ENCODE assay signal across 8 mouse cellular contexts in the genomic region with DNA sequence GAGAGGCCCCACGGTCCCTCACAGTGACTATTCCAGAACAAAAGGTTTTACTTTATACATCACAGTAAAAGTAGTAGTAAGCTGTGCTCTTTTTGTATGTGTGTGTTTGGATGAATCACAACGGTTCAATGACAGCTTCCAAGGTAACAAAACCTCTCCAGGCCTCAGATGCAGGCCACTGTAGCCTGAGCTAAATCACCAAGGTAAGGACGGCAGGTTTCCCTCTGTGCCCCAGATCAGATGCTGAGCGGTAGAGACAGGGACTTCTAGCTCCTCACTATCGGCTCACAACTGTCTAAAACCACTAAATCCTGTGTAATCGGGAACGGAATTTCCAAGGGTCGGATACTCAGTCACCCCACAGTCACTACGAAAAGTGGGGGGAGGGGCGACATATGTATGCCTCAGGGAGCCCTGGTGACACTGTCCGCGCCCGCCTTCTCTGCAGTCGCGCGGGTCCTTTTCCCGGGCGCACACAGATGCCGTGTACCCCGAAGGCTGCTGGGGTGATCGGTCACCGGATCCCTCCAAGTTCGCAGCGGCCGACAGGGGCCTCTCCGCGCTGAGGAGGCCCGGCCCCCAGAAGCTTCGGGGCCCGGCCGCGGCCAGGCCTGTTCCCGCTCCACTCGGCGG. TPM values are rescaled to one million over a fixed set of nuclear protein-coding genes. Genes with fewer than 3 reads are reported as not detected.
DNase-seq lines count a peak whose midpoint lies in the region; ATAC-seq and TF ChIP-seq lines count a peak whose summit lies in the region.

No protein-coding gene starts in this region.

- DNase-seq in CH12.LX (ENCODE audit: extremely low read depth) = peak; percentile 63
- peak; percentile 75 to 89 for DNase-seq in adrenal gland, adult (ENCODE audit: inconsistent age in 2 of 2, low spot score in 1 of 2)
- DNase-seq in heart, embryonic 10.5 days (ENCODE audit: low spot score) = peak; percentile 84
- DNase-seq in kidney, postnatal 0 days (ENCODE audit: low spot score) = peak; percentile 63
- peak; percentile 61 to 74 for DNase-seq in thymus, postnatal 36 days

- peak overlapping the region; percentile 88 for H3K9ac ChIP-seq in CH12.LX (ENCODE audit: insufficient read depth, low read depth)
- peak overlapping the region; percentile 89 for H3K9ac ChIP-seq in embryonic facial prominence, embryonic 13.5 days
- peak overlapping the region; percentile 91 for H3K9ac ChIP-seq in kidney, postnatal 0 days (ENCODE audit: low read depth, low read length)
- H3K9ac ChIP-seq in liver, embryonic 15.5 days = peak overlapping the region; percentile 95
- peak overlapping the region; percentile 95 for H3K9ac ChIP-seq in neural tube, embryonic 13.5 days

- TF ChIP-seq RAD21 in CH12.LX (IDR thresholded peaks at IDR 0.05; ENCODE audit: low read depth, low read length) = no peak

- peak overlapping the region; percentile 46; the same call in 1 of the 2 replicates for H3K4me2 ChIP-seq in CH12.LX (ENCODE audit: insufficient read depth, low read depth, poor library complexity, severe bottlenecking)
- peak overlapping the region; percentile 79 for H3K4me2 ChIP-seq in embryonic facial prominence, embryonic 13.5 days
- peak overlapping the region; percentile 56 for H3K4me2 ChIP-seq in kidney, postnatal 0 days (ENCODE audit: low read length)
- H3K4me2 ChIP-seq in liver, embryonic 15.5 days = peak overlapping the region; percentile 80
- H3K4me2 ChIP-seq in neural tube, embryonic 13.5 days = peak overlapping the region; percentile 77

- H3K36me3 ChIP-seq in CH12.LX (replicated peaks in 1 of 2; ENCODE audit: control insufficient read depth in 1 of 2, insufficient read depth in 1 of 2, low read length in 1 of 2) = peaks cover 10 to 28% of the 10 kb centered on the region in 2 experiments
- peaks cover 15% of the 10 kb centered on the region for H3K36me3 ChIP-seq in embryonic facial prominence, embryonic 13.5 days
- H3K36me3 ChIP-seq in heart, embryonic 10.5 days = peaks cover 20% of the 10 kb centered on the region
- H3K36me3 ChIP-seq in kidney, postnatal 0 days (ENCODE audit: insufficient read depth, low read length) = peaks cover 8% of the 10 kb centered on the region; the same call in 1 of the 2 replicates
- peaks cover 18% of the 10 kb centered on the region for H3K36me3 ChIP-seq in liver, embryonic 15.5 days (replicated peaks)
- peaks cover 15% of the 10 kb centered on the region for H3K36me3 ChIP-seq in neural tube, embryonic 13.5 days

- ATAC-seq in embryonic facial prominence, embryonic 13.5 days (ENCODE audit: insufficient number of reproducible peaks, insufficient read depth, low FRiP score, low TSS enrichment, low read depth) = no peak
- peak; percentile 25 for ATAC-seq in kidney, postnatal 0 days (replicated peaks; ENCODE audit: low FRiP score, low read depth)
- ATAC-seq in liver, embryonic 15.5 days (ENCODE audit: insufficient read depth) = peak; percentile 2
- peak; percentile 30 for ATAC-seq in neural tube, embryonic 13.5 days (ENCODE audit: low read depth)

- H3K4me1 ChIP-seq in CH12.LX (ENCODE audit: control insufficient read depth in 1 of 2, insufficient read depth in 2 of 2) = peaks cover 12 to 41% of the 10 kb centered on the region in 2 experiments
- H3K4me1 ChIP-seq in embryonic facial prominence, embryonic 13.5 days = peaks cover 23% of the 10 kb centered on the region
- peaks cover 29% of the 10 kb centered on the region for H3K4me1 ChIP-seq in heart, embryonic 10.5 days
- H3K4me1 ChIP-seq in kidney, postnatal 0 days (replicated peaks; ENCODE audit: insufficient read depth, low read length) = peaks cover 10% of the 10 kb centered on the region; the same call in 1 of the 2 replicates
- H3K4me1 ChIP-seq in liver, embryonic 15.5 days (replicated peaks) = peaks cover 33% of the 10 kb centered on the region
- H3K4me1 ChIP-seq in neural tube, embryonic 13.5 days (replicated peaks) = peaks cover 36% of the 10 kb centered on the region

- peaks cover 4% of the 10 kb centered on the region for H3K27me3 ChIP-seq in CH12.LX (replicated peaks)
- no peaks in the 10 kb centered on the region for H3K27me3 ChIP-seq in embryonic facial prominence, embryonic 13.5 days
- H3K27me3 ChIP-seq in heart, embryonic 10.5 days (ENCODE audit: insufficient read depth, poor library complexity, severe bottlenecking) = no peaks in the 10 kb centered on the region
- no peaks in the 10 kb centered on the region for H3K27me3 ChIP-seq in kidney, postnatal 0 days (ENCODE audit: insufficient read depth, low read length)
- H3K27me3 ChIP-seq in liver, embryonic 15.5 days = no peaks in the 10 kb centered on the region
- no peaks in the 10 kb centered on the region for H3K27me3 ChIP-seq in neural tube, embryonic 13.5 days

- no peak overlapping the region; the same call in 1 of the 2 replicates for H3K27ac ChIP-seq in CH12.LX (ENCODE audit: insufficient read depth, low read depth)
- H3K27ac ChIP-seq in embryonic facial prominence, embryonic 13.5 days = peak overlapping the region; percentile 91
- H3K27ac ChIP-seq in heart, embryonic 10.5 days = peak overlapping the region; percentile 98
- H3K27ac ChIP-seq in kidney, postnatal 0 days = peak overlapping the region; percentile 87
- H3K27ac ChIP-seq in liver, embryonic 15.5 days (replicated peaks) = peak overlapping the region; percentile 91
- H3K27ac ChIP-seq in neural tube, embryonic 13.5 days (replicated peaks) = peak overlapping the region; percentile 93

- dilution Hi-C loops in CH12.LX (cut with MboI; ENCODE audit: extremely low pct_ligation_motif_present, extremely low pct_unique_long_range_greater_than_20kb, low sequenced_read_pairs) = no loop called here

- H3K4me3 ChIP-seq in CH12.LX (replicated peaks in 1 of 3; ENCODE audit: low read depth in 2 of 3, low read length in 2 of 3, poor library complexity in 1 of 3) = peak overlapping the region; percentile 85 to 98 (median 88)
- H3K4me3 ChIP-seq in embryonic facial prominence, embryonic 13.5 days = peak overlapping the region; percentile 67
- H3K4me3 ChIP-seq in heart, embryonic 10.5 days = peak overlapping the region; percentile 96
- H3K4me3 ChIP-seq in kidney, postnatal 0 days (replicated peaks; ENCODE audit: low read depth, low read length) = peak overlapping the region; percentile 94
- H3K4me3 ChIP-seq in liver, embryonic 15.5 days (replicated peaks) = peak overlapping the region; percentile 93
- H3K4me3 ChIP-seq in neural tube, embryonic 13.5 days = peak overlapping the region; percentile 79

- no peak for TF ChIP-seq CTCF in CH12.LX (conservative IDR thresholded peaks at IDR 0.05 in 1 of 2, IDR thresholded peaks at IDR 0.05 in 1 of 2; ENCODE audit: low read depth in 2 of 2, low read length in 2 of 2)
- no peak for TF ChIP-seq CTCF in kidney, postnatal 0 days (IDR thresholded peaks at IDR 0.05; ENCODE audit: low read depth)

- H3K79me2 ChIP-seq in CH12.LX (replicated peaks; ENCODE audit: control insufficient read depth, extremely low read depth, insufficient read depth, poor library complexity, severe bottlenecking) = peaks cover 53% of the 10 kb centered on the region

- TF ChIP-seq EP300 in CH12.LX (IDR thresholded peaks at IDR 0.05; ENCODE audit: low read length) = no peak

- no peaks in the 10 kb centered on the region for H3K9me3 ChIP-seq in CH12.LX (replicated peaks; ENCODE audit: low read length)
- H3K9me3 ChIP-seq in embryonic facial prominence, embryonic 13.5 days = no peaks in the 10 kb centered on the region
- no peaks in the 10 kb centered on the region for H3K9me3 ChIP-seq in heart, embryonic 10.5 days
- no peaks in the 10 kb centered on the region for H3K9me3 ChIP-seq in kidney, postnatal 0 days (replicated peaks; ENCODE audit: low read length)
- no peaks in the 10 kb centered on the region for H3K9me3 ChIP-seq in liver, embryonic 15.5 days (replicated peaks)
- H3K9me3 ChIP-seq in neural tube, embryonic 13.5 days = no peaks in the 10 kb centered on the region

- 2% methylated on average over 35 of the region's 35 CpGs for WGBS in embryonic facial prominence, embryonic 13.5 days
- WGBS in heart, embryonic 10.5 days = 2% methylated on average over 35 of the region's 35 CpGs
- under 1% methylated on average over 32 of the region's 35 CpGs for WGBS in kidney, postnatal 0 days
- WGBS in liver, embryonic 15.5 days (ENCODE audit: insufficient replicate concordance) = 2% methylated on average over 35 of the region's 35 CpGs
- 2% methylated on average over 35 of the region's 35 CpGs for WGBS in neural tube, embryonic 13.5 days

- TF ChIP-seq POLR2A in CH12.LX (IDR thresholded peaks at IDR 0.05; ENCODE audit: low read depth, low read length) = no peak

- in situ Hi-C loops in CH12.LX (cut with MboI; ENCODE audit: low pct_ligation_motif_present, low pct_unique_long_range_greater_than_20kb, low sequenced_read_pairs) = no loop called here

RNA-seq across cellular contexts. Expression of gene Stip1, which starts 0.6 kb away (rescaled TPM):
- total RNA-seq in CH12.LX (2012; rRNA removed) = 178 and 246 TPM in 2 replicates
- total RNA-seq in CH12.LX (2014; rRNA removed) = 200 and 202 TPM in 2 replicates
- polyA plus RNA-seq in CH12.LX (2012; ENCODE audit: insufficient read length, low read depth) = 314 and 344 TPM in 2 replicates
- polyA plus RNA-seq in embryonic facial prominence, embryonic 13.5 days (2015; fragmentation: Nextera tagmentation; extraction: Ambion mirVana) = 211 and 240 TPM in 2 replicates
- polyA plus RNA-seq in heart, embryonic 10.5 days (2016; fragmentation: Nextera tagmentation; extraction: Ambion mirVana) = 320 and 388 TPM in 2 replicates
- polyA plus RNA-seq in kidney, postnatal 0 days (2015; fragmentation: Nextera tagmentation; extraction: Ambion mirVana) = 131 and 149 TPM in 2 replicates
- polyA plus RNA-seq in liver, embryonic 15.5 days (2015; fragmentation: Nextera tagmentation; extraction: Ambion mirVana) = 116 and 121 TPM in 2 replicates
- 244 and 248 TPM in 2 replicates for polyA plus RNA-seq in neural tube, embryonic 13.5 days (2015; fragmentation: Nextera tagmentation; extraction: Ambion mirVana)

RNA-seq across cellular contexts. Expression of gene Macrod1, which starts 17.4 kb away (rescaled TPM):
- total RNA-seq in CH12.LX (2012; rRNA removed) = not detected in 2 replicates
- total RNA-seq in CH12.LX (2014; rRNA removed) = not detected in 2 replicates
- 1.00 and 1.0 TPM in 2 replicates for polyA plus RNA-seq in CH12.LX (2012; ENCODE audit: insufficient read length, low read depth)
- 7.1 and 9.0 TPM in 2 replicates for polyA plus RNA-seq in embryonic facial prominence, embryonic 13.5 days (2015; fragmentation: Nextera tagmentation; extraction: Ambion mirVana)
- polyA plus RNA-seq in heart, embryonic 10.5 days (2016; fragmentation: Nextera tagmentation; extraction: Ambion mirVana) = 8.0 and 12.4 TPM in 2 replicates
- polyA plus RNA-seq in kidney, postnatal 0 days (2015; fragmentation: Nextera tagmentation; extraction: Ambion mirVana) = 28.0 and 35.5 TPM in 2 replicates
- polyA plus RNA-seq in liver, embryonic 15.5 days (2015; fragmentation: Nextera tagmentation; extraction: Ambion mirVana) = 5.6 and 6.2 TPM in 2 replicates
- polyA plus RNA-seq in neural tube, embryonic 13.5 days (2015; fragmentation: Nextera tagmentation; extraction: Ambion mirVana) = 4.4 and 5.2 TPM in 2 replicates

RNA-seq across cellular contexts. Expression of gene Fermt3, which starts 19.9 kb away (rescaled TPM):
- total RNA-seq in CH12.LX (2012; rRNA removed) = 57.4 and 58.4 TPM in 2 replicates
- total RNA-seq in CH12.LX (2014; rRNA removed) = 47.0 and 58.7 TPM in 2 replicates
- polyA plus RNA-seq in CH12.LX (2012; ENCODE audit: insufficient read length, low read depth) = 65.1 and 67.3 TPM in 2 replicates
- 6.9 and 7.9 TPM in 2 replicates for polyA plus RNA-seq in embryonic facial prominence, embryonic 13.5 days (2015; fragmentation: Nextera tagmentation; extraction: Ambion mirVana)
- 10.6 and 22.7 TPM in 2 replicates for polyA plus RNA-seq in heart, embryonic 10.5 days (2016; fragmentation: Nextera tagmentation; extraction: Ambion mirVana)
- 3.5 and 4.3 TPM in 2 replicates for polyA plus RNA-seq in kidney, postnatal 0 days (2015; fragmentation: Nextera tagmentation; extraction: Ambion mirVana)
- polyA plus RNA-seq in liver, embryonic 15.5 days (2015; fragmentation: Nextera tagmentation; extraction: Ambion mirVana) = 105 and 118 TPM in 2 replicates
- polyA plus RNA-seq in neural tube, embryonic 13.5 days (2015; fragmentation: Nextera tagmentation; extraction: Ambion mirVana) = 4.4 and 4.9 TPM in 2 replicates

RNA-seq across cellular contexts. Expression of gene Trpt1, which starts 43.3 kb away (rescaled TPM):
- total RNA-seq in CH12.LX (2012; rRNA removed) (4.1 and 4.7 TPM in 2 replicates), CH12.LX (2014; rRNA removed) (2.8 and 3.4 TPM in 2 replicates)
- polyA plus RNA-seq in CH12.LX (2012; ENCODE audit: insufficient read length, low read depth) = 2.1 and 3.1 TPM in 2 replicates
- 11.9 and 12.4 TPM in 2 replicates for polyA plus RNA-seq in embryonic facial prominence, embryonic 13.5 days (2015; fragmentation: Nextera tagmentation; extraction: Ambion mirVana)
- polyA plus RNA-seq in heart, embryonic 10.5 days (2016; fragmentation: Nextera tagmentation; extraction: Ambion mirVana) = 11.3 and 16.7 TPM in 2 replicates
- 14.5 and 14.7 TPM in 2 replicates for polyA plus RNA-seq in kidney, postnatal 0 days (2015; fragmentation: Nextera tagmentation; extraction: Ambion mirVana)
- polyA plus RNA-seq in liver, embryonic 15.5 days (2015; fragmentation: Nextera tagmentation; extraction: Ambion mirVana) = 1.6 and 2.3 TPM in 2 replicates
- polyA plus RNA-seq in neural tube, embryonic 13.5 days (2015; fragmentation: Nextera tagmentation; extraction: Ambion mirVana) = 14.9 and 18.2 TPM in 2 replicates

RNA-seq across cellular contexts. Expression of gene Nudt22, which starts 43.3 kb away (rescaled TPM):
- 24.6 and 26.6 TPM in 2 replicates for total RNA-seq in CH12.LX (2012; rRNA removed)
- 9.0 and 11.2 TPM in 2 replicates for total RNA-seq in CH12.LX (2014; rRNA removed)
- 10.8 and 11.1 TPM in 2 replicates for polyA plus RNA-seq in CH12.LX (2012; ENCODE audit: insufficient read length, low read depth)
- 19.7 and 22.4 TPM in 2 replicates for polyA plus RNA-seq in embryonic facial prominence, embryonic 13.5 days (2015; fragmentation: Nextera tagmentation; extraction: Ambion mirVana)
- polyA plus RNA-seq in heart, embryonic 10.5 days (2016; fragmentation: Nextera tagmentation; extraction: Ambion mirVana) = 23.9 and 25.2 TPM in 2 replicates
- polyA plus RNA-seq in kidney, postnatal 0 days (2015; fragmentation: Nextera tagmentation; extraction: Ambion mirVana) = 39.0 and 40.8 TPM in 2 replicates
- 9.5 and 10.4 TPM in 2 replicates for polyA plus RNA-seq in liver, embryonic 15.5 days (2015; fragmentation: Nextera tagmentation; extraction: Ambion mirVana)
- polyA plus RNA-seq in neural tube, embryonic 13.5 days (2015; fragmentation: Nextera tagmentation; extraction: Ambion mirVana) = 22.6 and 25.8 TPM in 2 replicates
